Mouse (Mus musculus) embryonic facial prominence, embryonic 12.5 days (tissue): ENCODE measurements around the gene Krr1. TPM values are rescaled to one million over a fixed set of nuclear protein-coding genes. Genes with fewer than 3 reads are reported as not detected.

Experiments used
- ATAC-seq: fragments of 200-750 bp; cut with Nextera tagmentation; 2 replicates; pipeline ENCODE4 v1.8.0; 2017; ENCODE audit not compliant: insufficient number of reproducible peaks, insufficient read depth, low FRiP score, low TSS enrichment
- H3K27ac ChIP-seq: fragments of 300-500 bp; sonication (generic); 2 replicates; pipeline ENCODE4 v1.5.1; 2016; ENCODE audit warnings: mild to moderate bottlenecking
- H3K27me3 ChIP-seq: fragments of 300-500 bp; sonication (generic); 2 replicates; pipeline ENCODE4 v1.6.1; 2016; ENCODE audit warnings: mild to moderate bottlenecking, moderate library complexity
- H3K36me3 ChIP-seq: fragments of 300-500 bp; sonication (generic); 2 replicates; pipeline ENCODE4 v1.6.1; 2016; ENCODE audit warnings: mild to moderate bottlenecking
- H3K4me1 ChIP-seq: fragments of 300-500 bp; sonication (generic); 2 replicates; pipeline ENCODE4 v1.6.1; 2016
- H3K4me2 ChIP-seq: fragments of 300-500 bp; sonication (generic); replicated peaks from 2 replicates; pipeline ENCODE4 v1.6.1; 2016; ENCODE audit warnings: mild to moderate bottlenecking, moderate library complexity
- H3K4me3 ChIP-seq: fragments of 300-500 bp; sonication (generic); 2 replicates; pipeline ENCODE4 v1.5.1; 2016; ENCODE audit warnings: mild to moderate bottlenecking
- H3K9ac ChIP-seq: fragments of 300-500 bp; sonication (generic); 2 replicates; pipeline ENCODE4 v1.6.1; 2016; ENCODE audit warnings: mild to moderate bottlenecking, moderate library complexity
- H3K9me3 ChIP-seq: fragments of 300-500 bp; sonication (generic); 2 replicates; pipeline ENCODE4 v1.6.1; 2016; ENCODE audit warnings: mild to moderate bottlenecking, moderate library complexity
- WGBS: fragments of 180-500 bp; shearing (Covaris S2); methylation state at CpG from one replicate; pipeline ENCODE4 v1.1.7; 2016; 5-methylcytosine and 5-hydroxymethylcytosine counted together
- polyA plus RNA-seq: library from polyadenylated mRNA; unstranded; fragments of >200 nt; fragmentation: Nextera tagmentation; extraction: Ambion mirVana; gene quantifications from 2 replicates; pipeline ENCODE4 v1.2.1, GENCODE M21; 2016

Gene Krr1
- 51.5 and 54.0 TPM in 2 replicates for polyA plus RNA-seq

DNA sequence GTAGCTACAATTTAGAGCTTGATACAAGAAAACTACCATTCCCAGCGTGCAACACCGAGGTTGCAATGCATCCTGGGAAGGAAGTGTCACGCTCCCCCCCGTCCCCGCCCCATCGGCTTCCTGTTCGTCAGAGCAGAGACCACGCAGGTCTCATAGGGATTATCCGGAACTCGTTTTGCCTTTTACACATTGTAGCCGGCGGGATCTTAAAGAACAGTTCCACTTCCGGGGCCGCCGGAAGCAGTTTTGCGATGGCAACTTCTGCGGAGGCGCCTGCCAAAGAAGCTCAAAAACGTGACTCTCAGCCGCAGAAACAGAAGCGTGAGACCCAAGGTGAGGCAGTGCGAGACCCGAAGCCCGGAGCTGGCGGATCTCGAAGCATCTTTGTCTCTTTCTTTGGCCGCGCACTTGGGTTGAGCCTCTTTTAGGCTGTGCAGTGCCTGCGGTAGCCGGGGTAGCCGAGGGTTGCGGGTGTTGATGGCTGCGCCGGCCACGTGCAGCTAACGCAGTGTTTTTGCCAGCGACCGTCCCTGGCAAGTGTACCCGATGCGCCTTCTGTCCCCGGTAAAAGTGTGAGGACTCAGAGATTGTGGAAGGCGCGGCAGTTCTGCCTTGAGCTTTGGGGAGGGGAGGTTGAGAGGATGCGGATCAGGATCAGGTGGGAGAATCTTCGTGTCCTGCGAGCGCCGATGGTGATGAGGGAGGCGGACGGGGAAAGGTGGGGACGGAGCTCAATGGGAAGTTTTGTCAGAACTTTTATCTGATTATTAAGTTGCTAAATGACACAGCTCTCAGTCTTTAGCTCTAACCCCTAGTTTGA, at the start of gene Krr1:
Gene Krr1 (plus strand): TSS at position 123 of the 820 bp plus-strand sequence.
- Histone ChIP-seq H3K4me3 (peak within 1 kb of the TSS; percentile 92), H3K9me3 (no peaks in the 10 kb centered on the region), H3K9ac (peak within 1 kb of the TSS; percentile 79), H3K27me3 (no peaks in the 10 kb centered on the region), H3K27ac (0 out of 2 replicates have a peak within 1 kb of the TSS, but pooled peaks have one; percentile 36), H3K4me1 (peaks cover 8% of the 10 kb centered on the region), H3K4me2 (peak within 1 kb of the TSS; percentile 62), H3K36me3 (peaks cover 13% of the 10 kb centered on the region; the same call in 1 of the 2 replicates)
- peak; percentile 95 for ATAC-seq
- WGBS: under 1% methylated on average over 51 of the region's 51 CpGs

- WGBS: 75% methylated on average over 4 of the region's 4 CpGs
- no peaks in the 10 kb centered on the region for H3K27me3 ChIP-seq
- no peaks in the 10 kb centered on the region for H3K9me3 ChIP-seq
- H3K4me2 ChIP-seq: no peak overlapping the region
- no peak overlapping the region for H3K4me3 ChIP-seq
- peaks cover 11% of the 10 kb centered on the region for H3K4me1 ChIP-seq
- no peaks in the 10 kb centered on the region for H3K36me3 ChIP-seq
- no peak overlapping the region for H3K9ac ChIP-seq
- H3K27ac ChIP-seq: no peak overlapping the region
- ATAC-seq: no peak
Observed at GRCm38 (mm10) chr10:111923503-111924135, 48.8 kb upstream of the Krr1 start.

- Histone ChIP-seq H3K36me3 (no peaks in the 10 kb centered on the region), H3K9me3 (no peaks in the 10 kb centered on the region), H3K27ac (no peak overlapping the region), H3K4me1 (peaks cover 11% of the 10 kb centered on the region), H3K4me3 (no peak overlapping the region), H3K27me3 (no peaks in the 10 kb centered on the region), H3K4me2 (no peak overlapping the region), H3K9ac (no peak overlapping the region)
- no peak for ATAC-seq
- 44% methylated on average over 3 of the region's 3 CpGs for WGBS
Observed at GRCm38 (mm10) chr10:111924141-111924540, 48.3 kb upstream of the Krr1 start.

DNA sequence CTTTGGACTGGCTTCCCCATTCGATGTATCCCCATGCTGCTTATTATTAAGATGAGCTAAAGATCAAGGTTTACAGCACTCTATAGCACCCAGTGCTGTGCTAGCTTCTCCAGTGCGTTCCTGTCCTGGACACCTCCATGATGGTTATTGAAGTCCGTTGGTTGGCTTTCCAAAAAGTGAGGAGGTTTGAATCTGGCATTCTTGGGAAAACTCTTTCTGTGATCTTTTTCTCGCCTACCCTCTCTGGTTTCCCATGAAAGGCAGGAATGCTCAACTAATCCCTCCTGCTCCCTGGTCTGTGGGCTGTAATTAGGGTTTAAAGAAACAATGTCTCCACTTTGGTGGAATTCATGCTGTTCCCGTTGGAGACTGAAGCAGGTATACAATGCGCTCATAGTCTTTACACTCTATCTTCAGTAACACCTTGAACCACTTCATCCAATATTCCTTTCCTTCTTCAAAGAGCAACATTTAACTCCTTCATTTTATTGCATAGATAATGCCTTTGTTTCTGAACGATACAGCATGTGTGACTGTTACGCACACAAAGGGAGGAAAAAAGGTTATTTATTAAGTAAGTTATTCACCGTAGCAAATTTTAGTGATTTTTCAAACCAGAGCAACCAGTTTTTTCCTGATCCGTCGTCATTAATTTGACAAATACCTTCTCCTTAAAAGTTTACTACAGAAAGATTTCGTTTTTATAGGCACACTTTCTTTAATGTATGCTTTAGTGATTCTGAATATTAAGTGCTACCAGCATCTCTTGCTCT, 47.6 kb upstream of the Krr1 start:
- peak overlapping the region; percentile 20 for H3K4me2 ChIP-seq
- no peak overlapping the region for H3K4me3 ChIP-seq
- H3K27ac ChIP-seq: 0 out of 2 replicates have a peak overlapping the region, but pooled peaks have one; percentile 50
- no peak for ATAC-seq
- no peaks in the 10 kb centered on the region for H3K36me3 ChIP-seq
- H3K9me3 ChIP-seq: no peaks in the 10 kb centered on the region
- no peaks in the 10 kb centered on the region for H3K27me3 ChIP-seq
- H3K9ac ChIP-seq: no peak overlapping the region
- WGBS: 25% methylated on average over 12 of the region's 12 CpGs
- H3K4me1 ChIP-seq: peaks cover 11% of the 10 kb centered on the region

- Histone ChIP-seq H3K4me3 (no peak overlapping the region), H3K4me2 (peak overlapping the region; percentile 20), H3K9ac (no peak overlapping the region), H3K27me3 (no peaks in the 10 kb centered on the region), H3K36me3 (no peaks in the 10 kb centered on the region), H3K27ac (no peak overlapping the region), H3K4me1 (peaks cover 11% of the 10 kb centered on the region), H3K9me3 (no peaks in the 10 kb centered on the region)
- WGBS: under 1% methylated on average over 10 of the region's 10 CpGs
- ATAC-seq: peak; percentile 60; the same call in 1 of the 2 replicates
Observed at GRCm38 (mm10) chr10:111925489-111925860, 47.0 kb upstream of the Krr1 start.

DNA sequence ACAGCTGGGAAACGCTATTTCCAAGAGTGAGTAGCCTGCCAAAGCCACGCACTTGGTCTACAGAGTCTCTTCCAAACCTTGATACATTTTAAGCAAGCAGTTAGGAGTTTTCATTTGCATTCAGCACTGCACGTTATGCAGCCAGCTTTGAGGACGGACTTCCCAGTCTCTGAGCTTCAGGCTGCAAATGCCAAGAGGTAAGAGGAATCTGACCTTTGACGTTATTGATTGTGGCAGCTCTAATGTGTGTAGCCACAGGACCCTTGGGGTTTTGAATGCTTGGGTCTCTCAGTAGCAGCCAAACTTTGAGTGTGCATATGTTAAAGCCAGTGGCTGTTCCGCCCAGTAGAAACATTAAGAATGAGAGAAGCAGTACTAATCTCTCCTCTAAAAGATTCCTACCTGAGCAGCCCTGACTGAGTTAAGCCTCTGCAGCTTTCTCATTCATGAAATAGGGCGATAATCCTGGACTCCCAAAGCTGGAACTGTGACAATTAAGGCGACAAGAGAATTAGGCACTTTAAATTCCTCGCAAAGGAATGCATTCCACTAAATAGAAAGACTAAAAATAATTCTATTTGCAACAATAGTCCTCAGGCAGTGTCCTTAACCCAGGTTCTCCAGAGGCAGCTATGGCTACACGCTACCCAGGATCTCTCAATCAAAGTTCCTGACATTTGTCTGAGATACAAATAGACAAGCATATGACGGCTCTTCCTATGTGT, 39.7 kb upstream of the Krr1 start:
- no peaks in the 10 kb centered on the region for H3K9me3 ChIP-seq
- 41% methylated on average over 11 of the region's 11 CpGs for WGBS
- no peak overlapping the region for H3K4me3 ChIP-seq
- ATAC-seq: no peak
- H3K27me3 ChIP-seq: no peaks in the 10 kb centered on the region
- no peaks in the 10 kb centered on the region for H3K36me3 ChIP-seq
- H3K27ac ChIP-seq: no peak overlapping the region
- H3K4me1 ChIP-seq: 0 out of 2 replicates have a peak, but pooled peaks cover 5% of the 10 kb centered on the region
- no peak overlapping the region for H3K9ac ChIP-seq
- no peak overlapping the region for H3K4me2 ChIP-seq

DNA sequence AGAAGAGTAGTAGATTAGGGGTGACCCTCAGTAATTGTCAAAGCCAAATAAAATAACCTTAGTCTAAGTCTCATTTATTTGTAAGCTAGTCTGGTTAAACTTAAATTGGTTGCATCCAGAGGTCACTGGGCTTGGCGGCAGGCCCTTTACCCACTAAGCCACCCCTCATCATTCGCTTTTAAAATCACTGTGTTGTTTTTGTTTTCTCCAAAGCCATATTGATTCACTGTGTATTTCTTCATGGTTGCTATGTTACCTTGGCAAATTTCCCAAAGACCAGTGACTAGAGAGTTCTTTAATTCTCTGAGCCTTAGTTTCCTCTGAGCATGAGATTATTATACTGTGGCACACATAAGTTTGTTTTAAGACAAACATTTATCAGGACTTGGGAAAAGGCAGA, 37.3 kb upstream of the Krr1 start:
- H3K36me3 ChIP-seq: no peaks in the 10 kb centered on the region
- H3K9ac ChIP-seq: no peak overlapping the region
- 0 out of 2 replicates have a peak, but pooled peaks cover 5% of the 10 kb centered on the region for H3K4me1 ChIP-seq
- WGBS: 77% methylated on average over 2 of the region's 2 CpGs
- ATAC-seq: no peak
- no peaks in the 10 kb centered on the region for H3K9me3 ChIP-seq
- no peak overlapping the region for H3K4me2 ChIP-seq
- no peaks in the 10 kb centered on the region for H3K27me3 ChIP-seq
- no peak overlapping the region for H3K27ac ChIP-seq
- H3K4me3 ChIP-seq: no peak overlapping the region

- ATAC-seq: no peak
- H3K36me3 ChIP-seq: no peaks in the 10 kb centered on the region
- no peak overlapping the region for H3K27ac ChIP-seq
- no peak overlapping the region for H3K4me2 ChIP-seq
- no peak overlapping the region for H3K4me3 ChIP-seq
- H3K27me3 ChIP-seq: no peaks in the 10 kb centered on the region
- H3K9ac ChIP-seq: no peak overlapping the region
- no peaks in the 10 kb centered on the region for H3K9me3 ChIP-seq
- 0 out of 2 replicates have a peak, but pooled peaks cover 5% of the 10 kb centered on the region for H3K4me1 ChIP-seq
- 77% methylated on average over 4 of the region's 4 CpGs for WGBS
Observed at GRCm38 (mm10) chr10:111936021-111936420, 36.4 kb upstream of the Krr1 start.

- H3K4me1 ChIP-seq: 0 out of 2 replicates have a peak, but pooled peaks cover 5% of the 10 kb centered on the region
- 63% methylated on average over 13 of the region's 13 CpGs for WGBS
- H3K36me3 ChIP-seq: no peaks in the 10 kb centered on the region
- H3K27ac ChIP-seq: no peak overlapping the region
- H3K4me2 ChIP-seq: no peak overlapping the region
- no peaks in the 10 kb centered on the region for H3K27me3 ChIP-seq
- no peak for ATAC-seq
- H3K4me3 ChIP-seq: no peak overlapping the region
- no peaks in the 10 kb centered on the region for H3K9me3 ChIP-seq
- no peak overlapping the region for H3K9ac ChIP-seq
Observed at GRCm38 (mm10) chr10:111936491-111937145, 35.8 kb upstream of the Krr1 start.

DNA sequence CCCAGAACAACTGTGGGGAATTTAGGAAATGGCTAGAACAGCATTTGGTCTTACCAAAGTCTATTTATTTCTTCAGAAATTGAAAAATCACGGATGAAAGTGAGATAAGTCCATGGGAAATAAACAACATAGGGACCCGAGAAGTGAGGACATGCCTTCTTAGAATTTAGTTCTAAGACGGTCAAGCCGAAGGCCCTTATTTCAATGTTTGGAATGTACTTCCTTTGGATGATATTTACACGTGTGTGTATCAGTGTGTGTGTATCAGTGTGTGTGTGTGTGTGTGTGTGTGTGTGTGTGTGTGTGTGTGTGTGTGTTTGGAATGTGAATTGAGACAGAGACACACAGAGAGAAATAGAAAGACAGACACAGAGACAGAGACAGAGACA, 35.3 kb upstream of the Krr1 start:
- WGBS: 68% methylated on average over 5 of the region's 5 CpGs
- no peak for ATAC-seq
- no peaks in the 10 kb centered on the region for H3K27me3 ChIP-seq
- no peak overlapping the region for H3K4me2 ChIP-seq
- H3K4me1 ChIP-seq: 0 out of 2 replicates have a peak, but pooled peaks cover 5% of the 10 kb centered on the region
- H3K9me3 ChIP-seq: no peaks in the 10 kb centered on the region
- H3K9ac ChIP-seq: no peak overlapping the region
- H3K27ac ChIP-seq: no peak overlapping the region
- H3K4me3 ChIP-seq: no peak overlapping the region
- H3K36me3 ChIP-seq: no peaks in the 10 kb centered on the region
